Mouse (Mus musculus) cerebellum, adult 9-11 months (tissue): ENCODE results near the gene Ncor2.
A peak's percentile ranks its signal among the peaks of the same experiment; 100 is the strongest.

ENCODE experiments used
- DNase-seq: peaks from one replicate; pipeline ENCODE4 v3.0.0; 2022

Gene Ncor2

GRCm38 (mm10) chr5:125124002-125124401 is 55.0 kb downstream of the Ncor2 start:
- no peak for DNase-seq

GRCm38 (mm10) chr5:125123206-125123605 is 55.8 kb downstream of the Ncor2 start:
- DNase-seq = no peak

- DNase-seq = no peak
Observed at GRCm38 (mm10) chr5:125122546-125122945, 56.5 kb downstream of the Ncor2 start.

GRCm38 (mm10) chr5:125122049-125122448 is 57.0 kb downstream of the Ncor2 start:
- peak; percentile 71 for DNase-seq

GRCm38 (mm10) chr5:125120517-125121303 is 58.3 kb downstream of the Ncor2 start:
- no peak for DNase-seq

- DNase-seq = peak; percentile 77
Observed at GRCm38 (mm10) chr5:125117238-125117637, 61.8 kb downstream of the Ncor2 start.

GRCm38 (mm10) chr5:125113029-125113428 is 66.0 kb downstream of the Ncor2 start:
- no peak for DNase-seq

GRCm38 (mm10) chr5:125112588-125112987 is 66.4 kb downstream of the Ncor2 start:
- DNase-seq = no peak

- no peak for DNase-seq
Observed at GRCm38 (mm10) chr5:125111137-125111536, 67.9 kb downstream of the Ncor2 start.

GRCm38 (mm10) chr5:125110722-125111121 is 68.3 kb downstream of the Ncor2 start:
- DNase-seq = no peak

GRCm38 (mm10) chr5:125110196-125110595 is 68.8 kb downstream of the Ncor2 start:
- DNase-seq = no peak

- peak; percentile 71 for DNase-seq
Observed at GRCm38 (mm10) chr5:125107011-125107651, 71.9 kb downstream of the Ncor2 start.

- peak; percentile 71 for DNase-seq
Observed at GRCm38 (mm10) chr5:125106191-125106590, 72.8 kb downstream of the Ncor2 start.

GRCm38 (mm10) chr5:125104841-125105240 is 74.2 kb downstream of the Ncor2 start:
- no peak for DNase-seq

GRCm38 (mm10) chr5:125103396-125103795 is 75.6 kb downstream of the Ncor2 start:
- DNase-seq = no peak

GRCm38 (mm10) chr5:125102907-125103306 is 76.1 kb downstream of the Ncor2 start:
- DNase-seq = no peak

GRCm38 (mm10) chr5:125102352-125102751 is 76.7 kb downstream of the Ncor2 start:
- DNase-seq = no peak

- no peak for DNase-seq
Observed at GRCm38 (mm10) chr5:125099785-125100350, 79.2 kb downstream of the Ncor2 start.

- no peak for DNase-seq
Observed at GRCm38 (mm10) chr5:125098692-125099091, 80.3 kb downstream of the Ncor2 start.

GRCm38 (mm10) chr5:125096368-125096767 is 82.7 kb downstream of the Ncor2 start:
- DNase-seq = no peak

GRCm38 (mm10) chr5:125095525-125096175 is 83.4 kb downstream of the Ncor2 start:
- no peak for DNase-seq

GRCm38 (mm10) chr5:125093795-125094194 is 85.2 kb downstream of the Ncor2 start:
- no peak for DNase-seq

GRCm38 (mm10) chr5:125088076-125088475 is 90.9 kb downstream of the Ncor2 start:
- DNase-seq = no peak
